Mouse (Mus musculus) megakaryocyte, embryonic 14.5 days (primary cell): ENCODE results near the gene Sept10. TPM values are rescaled to one million over a fixed set of nuclear protein-coding genes. Genes with fewer than 3 reads are reported as not detected.

Experiments used
- H3K27me3 ChIP-seq: replicated peaks from 2 replicates; pipeline ENCODE3; 2012; ENCODE audit warnings: inconsistent platforms
- H3K36me3 ChIP-seq: replicated peaks from 2 replicates; pipeline ENCODE3; 2012; ENCODE audit warnings: low read length, inconsistent platforms, mixed read lengths
- H3K4me1 ChIP-seq: 2 replicates; pipeline ENCODE4 v1.6.1; 2012; ENCODE audit warnings: inconsistent platforms
- H3K4me3 ChIP-seq: replicated peaks from 2 replicates; pipeline ENCODE3; 2012; ENCODE audit warnings: moderate library complexity, mild to moderate bottlenecking, inconsistent platforms
- H3K9me3 ChIP-seq: 2 replicates; pipeline ENCODE4 v1.6.1; 2012; ENCODE audit warnings: inconsistent platforms
- FLI1 ChIP-seq: IDR thresholded peaks from 2 replicates; pipeline ENCODE4 v1.6.1; 2012; ENCODE audit warnings: low read length, inconsistent platforms, mixed read lengths
- GATA1 ChIP-seq: IDR thresholded peaks from 3 replicates; pipeline ENCODE4 v1.6.1; 2012; ENCODE audit warnings: mixed read lengths, low read length, inconsistent platforms, borderline replicate concordance
- polyA plus RNA-seq: library from polyadenylated mRNA; stranded (reverse); fragments of >175 nt; gene quantifications from 2 replicates; pipeline ENCODE4 v1.2.3, GENCODE M21; 2012; ENCODE audit warnings: low replicate concordance; ENCODE audit not compliant: insufficient read depth

Gene Sept10
- polyA plus RNA-seq, 1 experiment = not detected

GRCm38 (mm10) chr10:59150938-59151657 is 70.5 kb downstream of the Sept10 start:
- Histone ChIP-seq H3K36me3 (no peaks in the 10 kb centered on the region), H3K4me1 (peaks cover 18% of the 10 kb centered on the region), H3K27me3 (peaks cover 10% of the 10 kb centered on the region), H3K9me3 (peaks cover 8% of the 10 kb centered on the region), H3K4me3 (no peak overlapping the region)
- TF ChIP-seq FLI1 = no peak
- TF ChIP-seq GATA1 = no peak

- peaks cover 8% of the 10 kb centered on the region for H3K9me3 ChIP-seq
- H3K36me3 ChIP-seq = no peaks in the 10 kb centered on the region
- H3K4me1 ChIP-seq = peaks cover 24% of the 10 kb centered on the region
- H3K4me3 ChIP-seq = no peak overlapping the region
- peaks cover 10% of the 10 kb centered on the region for H3K27me3 ChIP-seq
- TF ChIP-seq FLI1 (no peak), GATA1 (no peak)
Measured at GRCm38 (mm10) chr10:59149956-59150383, 71.7 kb downstream of the Sept10 start.

- TF ChIP-seq GATA1 = no peak
- TF ChIP-seq FLI1 = no peak
- Histone ChIP-seq H3K27me3 (no peaks in the 10 kb centered on the region), H3K4me1 (peaks cover 82% of the 10 kb centered on the region), H3K9me3 (no peaks in the 10 kb centered on the region), H3K4me3 (no peak overlapping the region), H3K36me3 (no peaks in the 10 kb centered on the region)
Measured at GRCm38 (mm10) chr10:59133478-59134009, 88.1 kb downstream of the Sept10 start.

GRCm38 (mm10) chr10:59131926-59132628 is 89.6 kb downstream of the Sept10 start:
- no peaks in the 10 kb centered on the region for H3K9me3 ChIP-seq
- no peaks in the 10 kb centered on the region for H3K36me3 ChIP-seq
- no peaks in the 10 kb centered on the region for H3K27me3 ChIP-seq
- H3K4me3 ChIP-seq = peak overlapping the region; percentile 82
- peak; percentile 57; the same call in 1 of the 3 replicates for TF ChIP-seq GATA1
- TF ChIP-seq FLI1 = no peak
- H3K4me1 ChIP-seq = peaks cover 73% of the 10 kb centered on the region

- TF ChIP-seq FLI1 = no peak
- no peak for TF ChIP-seq GATA1
- H3K9me3 ChIP-seq = no peaks in the 10 kb centered on the region
Measured at GRCm38 (mm10) chr10:59127637-59128036, 94.0 kb downstream of the Sept10 start.

GRCm38 (mm10) chr10:59125497-59125896 is 96.2 kb downstream of the Sept10 start:
- peaks cover 55% of the 10 kb centered on the region for H3K4me1 ChIP-seq
- no peaks in the 10 kb centered on the region for H3K36me3 ChIP-seq
- TF ChIP-seq GATA1 = no peak
- H3K4me3 ChIP-seq = no peak overlapping the region
- H3K9me3 ChIP-seq = no peaks in the 10 kb centered on the region; the same call in 1 of the 2 replicates
- no peaks in the 10 kb centered on the region for H3K27me3 ChIP-seq

More at GRCm38 (mm10) chr10:59127637-59128036, 94.0 kb downstream of the Sept10 start:
- Histone ChIP-seq H3K4me3 (no peak overlapping the region), H3K4me1 (peaks cover 75% of the 10 kb centered on the region), H3K36me3 (no peaks in the 10 kb centered on the region), H3K27me3 (no peaks in the 10 kb centered on the region)

- Histone ChIP-seq H3K27me3 (peaks cover 9% of the 10 kb centered on the region), H3K4me1 (peaks cover 33% of the 10 kb centered on the region), H3K4me3 (no peak overlapping the region), H3K9me3 (no peaks in the 10 kb centered on the region; the same call in 1 of the 2 replicates), H3K36me3 (no peaks in the 10 kb centered on the region)
- TF ChIP-seq GATA1 (no peak), FLI1 (no peak)
Measured at GRCm38 (mm10) chr10:59119811-59120210, 101.8 kb downstream of the Sept10 start.

GRCm38 (mm10) chr10:59119001-59119400 is 102.6 kb downstream of the Sept10 start:
- H3K9me3 ChIP-seq = no peaks in the 10 kb centered on the region; the same call in 1 of the 2 replicates
- peaks cover 9% of the 10 kb centered on the region for H3K27me3 ChIP-seq
- H3K4me3 ChIP-seq = no peak overlapping the region
- H3K4me1 ChIP-seq = peaks cover 35% of the 10 kb centered on the region
- H3K36me3 ChIP-seq = no peaks in the 10 kb centered on the region
- TF ChIP-seq FLI1 = no peak
- TF ChIP-seq GATA1 = no peak

GRCm38 (mm10) chr10:59117555-59117954 is 104.1 kb downstream of the Sept10 start:
- Histone ChIP-seq H3K4me3 (no peak overlapping the region), H3K27me3 (peaks cover 9% of the 10 kb centered on the region), H3K4me1 (peaks cover 39% of the 10 kb centered on the region), H3K36me3 (no peaks in the 10 kb centered on the region), H3K9me3 (no peaks in the 10 kb centered on the region; the same call in 1 of the 2 replicates)
- TF ChIP-seq FLI1 = no peak
- TF ChIP-seq GATA1 = no peak

GRCm38 (mm10) chr10:59116331-59116730 is 105.3 kb downstream of the Sept10 start:
- no peak for TF ChIP-seq FLI1
- no peak for TF ChIP-seq GATA1
- peaks cover 50% of the 10 kb centered on the region for H3K4me1 ChIP-seq
- H3K27me3 ChIP-seq = peaks cover 12% of the 10 kb centered on the region
- no peaks in the 10 kb centered on the region for H3K36me3 ChIP-seq
- no peaks in the 10 kb centered on the region; the same call in 1 of the 2 replicates for H3K9me3 ChIP-seq
- no peak overlapping the region for H3K4me3 ChIP-seq
